Mouse (Mus musculus) intestine, postnatal 0 days (tissue): Measurements from ENCODE around the gene Rag1. TPM values are rescaled to one million over a fixed set of nuclear protein-coding genes. Genes with fewer than 3 reads are reported as not detected.
A peak's percentile ranks its signal among the peaks of the same experiment; 100 is the strongest.

Experiments used
- ATAC-seq: fragments of 200-750 bp; cut with Nextera tagmentation; 2 replicates; pipeline ENCODE4 v1.8.0; 2017; ENCODE audit warnings: mild to moderate bottlenecking, moderate TSS enrichment, moderate library complexity
- H3K27ac ChIP-seq: fragments of 300-500 bp; sonication (generic); 2 replicates; pipeline ENCODE4 v1.5.1; 2014; ENCODE audit warnings: mild to moderate bottlenecking, low read depth, low read length, moderate library complexity
- H3K27me3 ChIP-seq: fragments of 300-500 bp; sonication (generic); replicated peaks from 2 replicates; pipeline ENCODE4 v1.6.1; 2014; ENCODE audit warnings: low read length, mixed read lengths; ENCODE audit not compliant: control insufficient read depth, insufficient read depth
- H3K36me3 ChIP-seq: fragments of 300-500 bp; sonication (generic); 2 replicates; pipeline ENCODE4 v1.6.1; 2014; ENCODE audit warnings: mild to moderate bottlenecking, moderate library complexity; ENCODE audit not compliant: control insufficient read depth, insufficient read depth
- H3K4me1 ChIP-seq: fragments of 300-500 bp; sonication (generic); replicated peaks from 2 replicates; pipeline ENCODE4 v1.6.1; 2014; ENCODE audit warnings: antibody characterized with exemption, low read length, mixed read lengths; ENCODE audit not compliant: control insufficient read depth, insufficient read depth
- H3K4me2 ChIP-seq: fragments of 300-500 bp; sonication (generic); replicated peaks from 2 replicates; pipeline ENCODE4 v1.6.1; 2014; ENCODE audit warnings: low read depth, mild to moderate bottlenecking, moderate library complexity
- H3K4me3 ChIP-seq: fragments of 300-500 bp; sonication (generic); 2 replicates; pipeline ENCODE4 v1.5.1; 2014; ENCODE audit warnings: low read depth, low read length
- H3K9ac ChIP-seq: fragments of 300-500 bp; sonication (generic); 2 replicates; pipeline ENCODE4 v1.6.1; 2014; ENCODE audit warnings: mild to moderate bottlenecking, low read depth, low read length
- H3K9me3 ChIP-seq: fragments of 300-500 bp; sonication (generic); 2 replicates; pipeline ENCODE4 v1.6.1; 2016; ENCODE audit warnings: mixed run types; ENCODE audit not compliant: control insufficient read depth
- CTCF ChIP-seq: sonication (generic); IDR thresholded peaks from 2 replicates; pipeline ENCODE4 v1.5.1; 2016; ENCODE audit warnings: low read depth, mild to moderate bottlenecking, control low read depth, antibody characterized with exemption, moderate library complexity
- WGBS: fragments of 180-500 bp; shearing (Covaris S2); extraction: QIAGEN DNeasy Blood & Tissue Kit; methylation state at CpG from one replicate; pipeline ENCODE4 v1.1.7; 2014; 5-methylcytosine and 5-hydroxymethylcytosine counted together
- polyA plus RNA-seq: library from polyadenylated mRNA; unstranded; fragments of >200 nt; fragmentation: Nextera tagmentation; extraction: Ambion mirVana; gene quantifications from 2 replicates; pipeline ENCODE4 v1.2.1, GENCODE M21; 2015

Gene Rag1
- polyA plus RNA-seq, 1 experiment from 2014 or later: not detected

- H3K27ac ChIP-seq: no peak overlapping the region
- no peaks in the 10 kb centered on the region; the same call in 1 of the 2 replicates for H3K4me1 ChIP-seq
- no peaks in the 10 kb centered on the region for H3K27me3 ChIP-seq
- H3K9ac ChIP-seq: no peak overlapping the region
- H3K9me3 ChIP-seq: no peaks in the 10 kb centered on the region
- no peak for ATAC-seq
- peak; percentile 97 for TF ChIP-seq CTCF
- WGBS: 25% methylated on average over 9 of the region's 9 CpGs
- no peak overlapping the region for H3K4me3 ChIP-seq
- H3K4me2 ChIP-seq: no peak overlapping the region
- H3K36me3 ChIP-seq: no peaks in the 10 kb centered on the region
Observed at GRCm38 (mm10) chr2:101665058-101665702, 15.9 kb upstream of the Rag1 start.

GRCm38 (mm10) chr2:101660536-101660935, 11.2 kb upstream of the Rag1 start:
- TF ChIP-seq CTCF: no peak
- Histone ChIP-seq H3K4me2 (no peak overlapping the region), H3K9ac (no peak overlapping the region), H3K9me3 (no peaks in the 10 kb centered on the region), H3K4me3 (no peak overlapping the region), H3K27me3 (no peaks in the 10 kb centered on the region), H3K36me3 (no peaks in the 10 kb centered on the region), H3K27ac (peak overlapping the region; percentile 28), H3K4me1 (no peaks in the 10 kb centered on the region; the same call in 1 of the 2 replicates)
- 52% methylated on average over 2 of the region's 2 CpGs for WGBS
- peak; percentile 92 for ATAC-seq

- 0 out of 2 replicates have a peak, but pooled peaks have one; percentile 31 for ATAC-seq
- 16% methylated on average over 14 of the region's 14 CpGs for WGBS
- Histone ChIP-seq H3K27me3 (no peaks in the 10 kb centered on the region), H3K4me2 (peak overlapping the region; percentile 50), H3K9me3 (no peaks in the 10 kb centered on the region), H3K4me1 (no peaks in the 10 kb centered on the region), H3K4me3 (no peak overlapping the region), H3K9ac (no peak overlapping the region), H3K36me3 (no peaks in the 10 kb centered on the region), H3K27ac (no peak overlapping the region)
- peak; percentile 81 for TF ChIP-seq CTCF
Observed at GRCm38 (mm10) chr2:101652921-101653597, 3.8 kb upstream of the Rag1 start.

GRCm38 (mm10) chr2:101652204-101652920, 3.1 kb upstream of the Rag1 start:
- no peak for TF ChIP-seq CTCF
- no peak for ATAC-seq
- 50% methylated on average over 14 of the region's 14 CpGs for WGBS

DNA sequence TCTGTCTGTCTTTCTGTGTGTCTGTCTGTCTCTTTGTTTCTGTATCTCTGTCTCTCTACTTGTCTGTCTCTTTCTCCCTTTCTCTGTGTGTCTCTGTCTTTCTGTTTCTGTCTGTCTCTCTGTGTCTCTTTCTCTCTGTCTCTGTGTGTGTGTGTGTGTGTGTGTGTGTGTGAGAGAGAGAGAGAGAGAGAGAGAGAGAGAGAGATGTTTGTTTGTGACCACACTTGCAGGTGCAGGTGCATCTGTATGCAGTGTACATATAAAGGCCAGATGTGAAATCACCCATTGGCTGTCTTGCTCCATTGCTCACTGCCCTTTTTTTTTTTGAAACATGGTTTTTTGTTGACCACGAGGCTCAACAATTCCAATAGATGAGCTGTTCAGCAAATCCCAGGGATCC, 1.1 kb upstream of the Rag1 start:
- H3K4me2 ChIP-seq: no peak overlapping the region
- no peak for ATAC-seq
- no peaks in the 10 kb centered on the region for H3K36me3 ChIP-seq
- H3K27me3 ChIP-seq: no peaks in the 10 kb centered on the region
- no peak overlapping the region for H3K27ac ChIP-seq
- H3K9me3 ChIP-seq: no peaks in the 10 kb centered on the region
- TF ChIP-seq CTCF: no peak
- no peaks in the 10 kb centered on the region for H3K4me1 ChIP-seq
- no peak overlapping the region for H3K9ac ChIP-seq
- no peak overlapping the region for H3K4me3 ChIP-seq
- WGBS: 48% methylated on average over 1 of the region's 1 CpGs

More at GRCm38 (mm10) chr2:101652204-101652920, 3.1 kb upstream of the Rag1 start:
- Histone ChIP-seq H3K9ac (no peak overlapping the region), H3K9me3 (no peaks in the 10 kb centered on the region), H3K36me3 (no peaks in the 10 kb centered on the region), H3K4me2 (peak overlapping the region; percentile 50), H3K4me3 (no peak overlapping the region), H3K4me1 (no peaks in the 10 kb centered on the region), H3K27ac (no peak overlapping the region), H3K27me3 (no peaks in the 10 kb centered on the region)

DNA sequence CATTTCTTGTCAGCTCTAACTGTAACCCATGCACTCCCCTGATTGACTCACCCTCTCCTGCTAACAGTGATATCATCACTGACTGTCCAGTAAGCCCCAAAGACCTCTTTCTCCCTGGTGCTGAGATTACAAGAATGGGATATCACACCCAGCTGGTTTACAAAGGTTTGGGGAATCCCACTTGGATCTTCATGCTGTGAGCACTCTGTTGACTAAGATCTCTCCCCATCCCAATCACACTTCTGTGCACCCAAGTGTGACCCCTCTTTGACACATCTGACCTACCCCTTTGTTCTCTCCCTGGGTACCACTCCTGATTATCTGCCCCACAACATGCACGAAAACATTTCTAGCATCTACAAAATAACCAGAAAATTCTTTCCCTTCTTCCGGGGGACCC, 940 bp downstream of the Rag1 start:
- H3K4me1 ChIP-seq: no peaks in the 10 kb centered on the region
- WGBS: 85% methylated on average over 2 of the region's 2 CpGs

More for the DNA sequence above, 940 bp downstream of the Rag1 start:
- Histone ChIP-seq H3K4me3 (no peak overlapping the region), H3K27ac (no peak overlapping the region), H3K9me3 (no peaks in the 10 kb centered on the region), H3K9ac (no peak overlapping the region), H3K4me2 (no peak overlapping the region), H3K36me3 (no peaks in the 10 kb centered on the region), H3K27me3 (no peaks in the 10 kb centered on the region)
- no peak for ATAC-seq
- no peak for TF ChIP-seq CTCF
